Mouse (Mus musculus) layer of hippocampus, postnatal 10 days (tissue): ENCODE measurements at regions not wholly inside any gene's neighbourhood (a gene's known extent, or its start where the extent isn't known, plus 50 kb on each side); places are given as distances from the start of the nearest gene placed in this dataset.
"Not testable (repeated sequence)": the region's sequence is repeated elsewhere in the genome, so short reads cannot be mapped to it uniquely, and the experiment has no call there.

Source experiments
- DNase-seq, 2 experiments: peaks; one replicate each; pipeline ENCODE4 v3.0.0; 2021; ENCODE audit warnings: low spot score in 2 of 2

DNA sequence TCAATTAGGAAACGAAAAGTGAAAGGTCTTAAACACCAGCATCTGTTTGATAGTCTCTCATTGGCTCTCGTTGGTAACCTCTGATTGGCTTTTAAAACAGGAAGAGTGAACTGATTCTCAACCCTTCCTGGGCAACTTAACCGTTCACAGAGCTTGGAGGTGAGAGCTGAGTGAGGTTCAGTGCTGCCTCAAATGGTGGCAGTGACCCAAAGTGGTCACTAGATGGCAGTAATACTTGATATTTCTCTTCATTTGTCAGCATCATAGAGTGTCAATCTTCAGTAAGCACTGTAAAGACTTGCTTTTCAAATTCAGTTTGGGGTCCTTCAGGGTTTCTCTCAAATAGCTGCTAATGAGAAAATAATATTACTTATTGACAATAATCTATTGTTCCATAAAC is 321.8 kb upstream of the Gdi2 start:
- peak in 1 of 2 experiments; percentile 12 for DNase-seq

DNA sequence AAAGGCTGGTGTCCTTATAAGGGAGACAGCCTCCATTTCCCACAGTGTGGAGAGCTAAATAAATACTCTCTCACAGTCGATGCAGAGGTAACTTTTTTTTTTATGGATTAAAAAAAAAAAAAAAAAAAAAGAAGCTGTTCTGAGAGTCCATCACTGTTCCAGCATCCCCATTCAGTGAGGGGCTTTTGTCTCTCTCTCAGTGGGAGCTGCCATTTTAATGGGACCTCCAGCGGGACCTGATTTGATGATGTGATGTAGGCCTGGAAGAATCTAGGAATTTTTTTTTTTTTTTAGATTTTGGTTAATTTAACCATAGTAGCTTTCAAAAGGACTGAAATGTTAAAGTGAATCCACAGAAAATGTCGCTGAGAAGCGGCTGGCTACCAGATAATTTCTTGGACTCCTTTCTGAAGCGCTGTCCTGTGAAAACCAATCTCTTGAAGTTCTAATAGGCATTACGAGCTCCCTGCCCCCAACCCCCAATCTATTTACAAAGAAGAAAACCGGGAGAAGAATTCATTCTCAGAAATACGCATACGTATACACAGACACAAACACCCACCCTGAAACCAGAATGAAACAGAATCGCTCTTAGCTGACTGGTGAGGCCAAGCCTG is 316.8 kb upstream of the Gdi2 start:
- DNase-seq, result not testable (repeated sequence)

DNA sequence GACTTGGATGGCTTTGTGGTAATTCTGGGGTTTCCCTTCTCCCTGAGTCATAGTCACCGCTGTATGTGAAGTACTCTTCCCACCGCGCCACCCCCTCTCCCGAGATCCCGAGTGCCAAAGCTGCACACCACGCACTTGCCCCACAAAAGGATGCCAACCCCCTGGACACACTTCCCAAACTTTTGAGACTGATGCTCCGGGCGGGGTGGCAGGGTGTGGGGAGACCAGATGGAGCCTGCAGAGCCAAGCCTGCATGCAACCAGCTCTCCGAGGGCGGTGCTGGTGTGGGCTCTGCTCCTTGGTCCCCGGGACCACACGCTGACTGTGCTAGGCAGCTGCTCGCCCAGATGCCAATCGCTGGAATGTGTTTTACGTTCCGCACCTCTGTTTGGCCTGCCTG is 316.2 kb upstream of the Gdi2 start:
- DNase-seq, result no peak

DNA sequence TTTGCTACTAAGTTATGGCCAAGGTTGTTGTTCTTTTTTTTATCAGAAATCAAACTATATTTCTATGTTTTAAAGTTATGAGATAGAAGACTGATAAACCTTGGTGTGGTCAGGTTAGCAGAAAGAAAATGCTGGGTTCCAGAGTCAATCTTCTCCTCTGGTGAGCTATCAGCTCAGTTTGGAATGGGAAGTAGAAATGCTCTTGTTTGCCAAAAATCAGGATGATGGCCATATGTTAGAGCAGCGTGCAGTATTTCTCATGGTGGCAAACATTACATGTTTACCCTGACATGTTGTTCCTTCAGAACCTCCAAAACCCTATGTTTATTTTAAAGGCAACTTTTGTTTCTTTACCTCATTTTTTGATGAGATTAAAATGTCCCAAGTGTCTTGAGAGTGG is 279.5 kb upstream of the Gdi2 start:
- no peak for DNase-seq

DNA sequence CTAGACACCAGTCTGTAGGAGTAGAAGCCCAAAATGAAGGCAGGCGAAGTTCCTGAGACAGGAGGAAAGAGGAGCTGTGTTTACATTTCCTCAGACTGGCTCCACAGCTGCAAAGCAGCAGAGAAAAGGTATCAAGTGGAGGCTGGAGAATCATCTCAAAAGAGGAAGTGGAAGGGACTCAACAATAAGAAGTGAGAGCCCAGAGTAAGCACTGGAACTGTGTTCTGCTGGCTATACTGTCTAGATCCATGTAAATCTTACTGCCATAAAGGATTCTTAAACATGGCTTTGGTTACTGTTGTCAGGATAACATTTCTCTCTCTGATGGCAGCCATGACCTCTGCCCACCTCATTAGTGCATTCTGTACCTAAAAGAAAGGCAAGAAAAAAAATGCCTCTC is 261.7 kb upstream of the Gdi2 start:
- not testable (repeated sequence) for DNase-seq
